Mouse (Mus musculus) kidney, embryonic 16.5 days (tissue): ENCODE data around the gene Trappc6b. TPM values are rescaled to one million over a fixed set of nuclear protein-coding genes. Genes with fewer than 3 reads are reported as not detected.

Experiments used
- ATAC-seq: fragments of 200-750 bp; cut with Nextera tagmentation; 2 replicates; pipeline ENCODE4 v1.8.0; 2017; ENCODE audit warnings: moderate TSS enrichment; ENCODE audit not compliant: low FRiP score, low TSS enrichment
- H3K27ac ChIP-seq: fragments of 300-500 bp; sonication (generic); 2 replicates; pipeline ENCODE4 v1.5.1; 2014; ENCODE audit warnings: low read length
- H3K27me3 ChIP-seq: fragments of 300-500 bp; sonication (generic); 2 replicates; pipeline ENCODE4 v1.6.1; 2014; ENCODE audit warnings: low read length, control low read depth, mixed read lengths; ENCODE audit not compliant: insufficient read depth
- H3K36me3 ChIP-seq: fragments of 300-500 bp; sonication (generic); 2 replicates; pipeline ENCODE4 v1.6.1; 2014; ENCODE audit warnings: low read length, control low read depth, mixed read lengths; ENCODE audit not compliant: insufficient read depth
- H3K4me1 ChIP-seq: fragments of 300-500 bp; sonication (generic); 2 replicates; pipeline ENCODE4 v1.6.1; 2014; ENCODE audit warnings: low read length, control low read depth, mixed read lengths; ENCODE audit not compliant: insufficient read depth
- H3K4me2 ChIP-seq: fragments of 300-500 bp; sonication (generic); replicated peaks from 2 replicates; pipeline ENCODE4 v1.6.1; 2014; ENCODE audit warnings: low read depth, low read length
- H3K4me3 ChIP-seq: fragments of 300-500 bp; sonication (generic); 2 replicates; pipeline ENCODE4 v1.5.1; 2014; ENCODE audit warnings: mild to moderate bottlenecking, low read length
- H3K9ac ChIP-seq: fragments of 300-500 bp; sonication (generic); replicated peaks from 2 replicates; pipeline ENCODE4 v1.6.1; 2014; ENCODE audit warnings: low read length
- H3K9me3 ChIP-seq: fragments of 300-500 bp; sonication (generic); 2 replicates; pipeline ENCODE4 v1.6.1; 2016; ENCODE audit warnings: low read length, control low read depth
- WGBS: fragments of 180-500 bp; shearing (Covaris S2); extraction: QIAGEN DNeasy Blood & Tissue Kit; methylation state at CpG from one replicate; pipeline ENCODE4 v1.1.7; 2014; 5-methylcytosine and 5-hydroxymethylcytosine counted together
- polyA plus RNA-seq: library from polyadenylated mRNA; unstranded; fragments of >200 nt; fragmentation: Nextera tagmentation; extraction: Ambion mirVana; gene quantifications from 2 replicates; pipeline ENCODE4 v1.2.1, GENCODE M21; 2015

Gene Trappc6b
- polyA plus RNA-seq, 1 experiment from 2014 or later, result 94.4 TPM

GRCm38 (mm10) chr12:59077883-59078282, 16.6 kb upstream of the Trappc6b start:
- Histone ChIP-seq H3K4me1 (no peaks in the 10 kb centered on the region), H3K4me2 (no peak overlapping the region), H3K9me3 (no peaks in the 10 kb centered on the region), H3K36me3 (0 out of 2 replicates have a peak, but pooled peaks cover 3% of the 10 kb centered on the region), H3K27me3 (no peaks in the 10 kb centered on the region), H3K27ac (no peak overlapping the region), H3K9ac (no peak overlapping the region), H3K4me3 (no peak overlapping the region)
- WGBS, result 91% methylated on average over 3 of the region's 3 CpGs
- no peak for ATAC-seq

- H3K4me2 ChIP-seq, result no peak overlapping the region
- 93% methylated on average over 3 of the region's 3 CpGs for WGBS
- H3K4me1 ChIP-seq, result no peaks in the 10 kb centered on the region
- H3K27ac ChIP-seq, result no peak overlapping the region
- H3K4me3 ChIP-seq, result no peak overlapping the region
- ATAC-seq, result no peak
- peaks cover 10% of the 10 kb centered on the region for H3K36me3 ChIP-seq
- H3K9me3 ChIP-seq, result no peaks in the 10 kb centered on the region
- no peaks in the 10 kb centered on the region for H3K27me3 ChIP-seq
- H3K9ac ChIP-seq, result no peak overlapping the region
Measured at GRCm38 (mm10) chr12:59076996-59077395, 15.7 kb upstream of the Trappc6b start.

GRCm38 (mm10) chr12:59074052-59074451, 12.8 kb upstream of the Trappc6b start:
- 90% methylated on average over 3 of the region's 3 CpGs for WGBS
- H3K4me1 ChIP-seq, result no peaks in the 10 kb centered on the region
- H3K27me3 ChIP-seq, result no peaks in the 10 kb centered on the region
- no peak overlapping the region for H3K27ac ChIP-seq
- peaks cover 36% of the 10 kb centered on the region for H3K36me3 ChIP-seq
- H3K9ac ChIP-seq, result no peak overlapping the region
- no peaks in the 10 kb centered on the region for H3K9me3 ChIP-seq
- ATAC-seq, result no peak
- H3K4me3 ChIP-seq, result no peak overlapping the region
- H3K4me2 ChIP-seq, result no peak overlapping the region

GRCm38 (mm10) chr12:59072286-59072685, 11.0 kb upstream of the Trappc6b start:
- Histone ChIP-seq H3K4me3 (no peak overlapping the region), H3K36me3 (peaks cover 47% of the 10 kb centered on the region), H3K27me3 (no peaks in the 10 kb centered on the region), H3K9me3 (no peaks in the 10 kb centered on the region), H3K27ac (no peak overlapping the region), H3K4me2 (no peak overlapping the region), H3K9ac (no peak overlapping the region), H3K4me1 (peaks cover 6% of the 10 kb centered on the region; the same call in 1 of the 2 replicates)
- 90% methylated on average over 11 of the region's 11 CpGs for WGBS
- ATAC-seq, result no peak

- H3K9ac ChIP-seq, result no peak overlapping the region
- H3K4me2 ChIP-seq, result no peak overlapping the region
- no peaks in the 10 kb centered on the region for H3K9me3 ChIP-seq
- H3K4me1 ChIP-seq, result peaks cover 9% of the 10 kb centered on the region; the same call in 1 of the 2 replicates
- no peaks in the 10 kb centered on the region for H3K27me3 ChIP-seq
- H3K27ac ChIP-seq, result no peak overlapping the region
- peaks cover 44% of the 10 kb centered on the region for H3K36me3 ChIP-seq
- WGBS, result 93% methylated on average over 13 of the region's 13 CpGs
- ATAC-seq, result no peak
- H3K4me3 ChIP-seq, result no peak overlapping the region
Measured at GRCm38 (mm10) chr12:59068791-59069190, 7.5 kb upstream of the Trappc6b start.

GRCm38 (mm10) chr12:59067095-59067494, 5.8 kb upstream of the Trappc6b start:
- under 1% methylated on average over 40 of the region's 41 CpGs for WGBS
- H3K4me2 ChIP-seq, result peak overlapping the region; percentile 96
- peak overlapping the region; percentile 79 for H3K27ac ChIP-seq
- H3K9ac ChIP-seq, result peak overlapping the region; percentile 100
- H3K9me3 ChIP-seq, result no peaks in the 10 kb centered on the region
- no peaks in the 10 kb centered on the region for H3K27me3 ChIP-seq
- H3K4me3 ChIP-seq, result peak overlapping the region; percentile 98
- peaks cover 9% of the 10 kb centered on the region; the same call in 1 of the 2 replicates for H3K4me1 ChIP-seq
- H3K36me3 ChIP-seq, result peaks cover 38% of the 10 kb centered on the region
- ATAC-seq, result peak; percentile 67

- peak; percentile 100 for ATAC-seq
- Histone ChIP-seq H3K27me3 (no peaks in the 10 kb centered on the region), H3K9ac (peak within 1 kb of the TSS; percentile 100), H3K9me3 (no peaks in the 10 kb centered on the region), H3K27ac (peak within 1 kb of the TSS; percentile 92), H3K36me3 (peaks cover 33% of the 10 kb centered on the region), H3K4me2 (peak within 1 kb of the TSS; percentile 96), H3K4me1 (peaks cover 9% of the 10 kb centered on the region; the same call in 1 of the 2 replicates), H3K4me3 (peak within 1 kb of the TSS; percentile 98)
- WGBS, result under 1% methylated on average over 43 of the region's 43 CpGs
Measured at GRCm38 (mm10) chr12:59066448-59067077, 5.3 kb upstream of the Trappc6b start, which contains the start of gene Pnn. TSS of gene Pnn (plus strand) at chr12:59066884.

- WGBS, result 72% methylated on average over 3 of the region's 3 CpGs
Measured at GRCm38 (mm10) chr12:59065776-59066175, 4.5 kb upstream of the Trappc6b start.

GRCm38 (mm10) chr12:59064837-59065236, 3.6 kb upstream of the Trappc6b start:
- H3K4me1 ChIP-seq, result peaks cover 13% of the 10 kb centered on the region
- no peak overlapping the region for H3K27ac ChIP-seq
- no peaks in the 10 kb centered on the region for H3K9me3 ChIP-seq
- H3K4me3 ChIP-seq, result no peak overlapping the region
- peaks cover 18% of the 10 kb centered on the region for H3K36me3 ChIP-seq
- WGBS, result 90% methylated on average over 8 of the region's 8 CpGs
- no peak overlapping the region for H3K4me2 ChIP-seq
- H3K9ac ChIP-seq, result no peak overlapping the region
- no peak for ATAC-seq
- H3K27me3 ChIP-seq, result no peaks in the 10 kb centered on the region

More at GRCm38 (mm10) chr12:59065776-59066175, 4.5 kb upstream of the Trappc6b start:
- peaks cover 9% of the 10 kb centered on the region; the same call in 1 of the 2 replicates for H3K4me1 ChIP-seq
- peaks cover 25% of the 10 kb centered on the region for H3K36me3 ChIP-seq
- ATAC-seq, result no peak
- peak overlapping the region; percentile 66 for H3K9ac ChIP-seq
- H3K27me3 ChIP-seq, result no peaks in the 10 kb centered on the region
- peak overlapping the region; percentile 53 for H3K4me2 ChIP-seq
- peak overlapping the region; percentile 92 for H3K27ac ChIP-seq
- H3K4me3 ChIP-seq, result peak overlapping the region; percentile 98; the same call in 1 of the 2 replicates
- H3K9me3 ChIP-seq, result no peaks in the 10 kb centered on the region

GRCm38 (mm10) chr12:59060322-59060721, 950 bp downstream of the Trappc6b start:
- 44% methylated on average over 4 of the region's 4 CpGs for WGBS
- H3K27me3 ChIP-seq, result no peaks in the 10 kb centered on the region
- H3K9me3 ChIP-seq, result no peaks in the 10 kb centered on the region
- peak overlapping the region; percentile 82 for H3K4me2 ChIP-seq
- peak overlapping the region; percentile 83 for H3K4me3 ChIP-seq
- no peak for ATAC-seq
- peaks cover 12% of the 10 kb centered on the region for H3K4me1 ChIP-seq
- peak overlapping the region; percentile 97 for H3K9ac ChIP-seq
- peaks cover 26% of the 10 kb centered on the region for H3K36me3 ChIP-seq
- peak overlapping the region; percentile 94 for H3K27ac ChIP-seq
